Mouse (Mus musculus): ENCODE results near the gene Trpv5. TPM values are rescaled to one million over a fixed set of nuclear protein-coding genes. Genes with fewer than 3 reads are reported as not detected.

The Trpv5 gene
- polyA plus RNA-seq, 1 experiment = not detected

GRCm38 (mm10) chr6:41630791-41631190 lies 49.8 kb downstream of the Trpv5 start:
- TF ChIP-seq CTCF (IDR thresholded peaks at IDR 0.05; ENCODE audit: extremely low read depth, insufficient read depth, low read length) (no peak), POLR2A (IDR thresholded peaks at IDR 0.05; ENCODE audit: extremely low read depth, insufficient read depth, low read length) (no peak)
- Histone ChIP-seq H3K27ac (ENCODE audit: insufficient read depth, low read length) (no peak overlapping the region), H3K4me1 (ENCODE audit: control insufficient read depth, insufficient read depth, low read length) (peaks cover 1% of the 10 kb centered on the region; the same call in 1 of the 2 replicates), H3K4me3 (ENCODE audit: insufficient read depth, low read length) (no peak overlapping the region)

- Histone ChIP-seq H3K4me3 (ENCODE audit: insufficient read depth, low read length) (no peak overlapping the region), H3K4me1 (ENCODE audit: control insufficient read depth, insufficient read depth, low read length) (peaks cover 3% of the 10 kb centered on the region; the same call in 1 of the 2 replicates), H3K27ac (ENCODE audit: insufficient read depth, low read length) (no peak overlapping the region)
- TF ChIP-seq CTCF (IDR thresholded peaks at IDR 0.05; ENCODE audit: extremely low read depth, insufficient read depth, low read length) (no peak), POLR2A (IDR thresholded peaks at IDR 0.05; ENCODE audit: extremely low read depth, insufficient read depth, low read length) (no peak)
Measured at GRCm38 (mm10) chr6:41628180-41628579, 52.4 kb downstream of the Trpv5 start.

GRCm38 (mm10) chr6:41622661-41623060 lies 57.9 kb downstream of the Trpv5 start:
- peak; percentile 69 for TF ChIP-seq CTCF (IDR thresholded peaks at IDR 0.05; ENCODE audit: extremely low read depth, insufficient read depth, low read length)
- peak; percentile 64; the same call in 1 of the 2 replicates for TF ChIP-seq POLR2A (IDR thresholded peaks at IDR 0.05; ENCODE audit: extremely low read depth, insufficient read depth, low read length)
- H3K4me3 ChIP-seq (ENCODE audit: insufficient read depth, low read length) = no peak overlapping the region
- H3K4me1 ChIP-seq (ENCODE audit: control insufficient read depth, insufficient read depth, low read length) = peaks cover 3% of the 10 kb centered on the region; the same call in 1 of the 2 replicates
- H3K27ac ChIP-seq (ENCODE audit: insufficient read depth, low read length) = no peak overlapping the region

- Histone ChIP-seq H3K4me1 (ENCODE audit: control insufficient read depth, insufficient read depth, low read length) (peaks cover 3% of the 10 kb centered on the region; the same call in 1 of the 2 replicates), H3K27ac (ENCODE audit: insufficient read depth, low read length) (no peak overlapping the region), H3K4me3 (ENCODE audit: insufficient read depth, low read length) (no peak overlapping the region)
- TF ChIP-seq POLR2A (IDR thresholded peaks at IDR 0.05; ENCODE audit: extremely low read depth, insufficient read depth, low read length) (no peak), CTCF (IDR thresholded peaks at IDR 0.05; ENCODE audit: extremely low read depth, insufficient read depth, low read length) (no peak)
Measured at GRCm38 (mm10) chr6:41621241-41621990, 59.2 kb downstream of the Trpv5 start.

GRCm38 (mm10) chr6:41620173-41620798 lies 60.3 kb downstream of the Trpv5 start:
- no peak for TF ChIP-seq CTCF (IDR thresholded peaks at IDR 0.05; ENCODE audit: extremely low read depth, insufficient read depth, low read length)
- TF ChIP-seq POLR2A (IDR thresholded peaks at IDR 0.05; ENCODE audit: extremely low read depth, insufficient read depth, low read length) = no peak
- Histone ChIP-seq H3K27ac (ENCODE audit: insufficient read depth, low read length) (no peak overlapping the region), H3K4me1 (ENCODE audit: control insufficient read depth, insufficient read depth, low read length) (peaks cover under 1% of the 10 kb centered on the region; the same call in 1 of the 2 replicates), H3K4me3 (ENCODE audit: insufficient read depth, low read length) (no peak overlapping the region)

- H3K4me3 ChIP-seq (ENCODE audit: insufficient read depth, low read length) = peak overlapping the region; percentile 66
- no peak for TF ChIP-seq POLR2A (IDR thresholded peaks at IDR 0.05; ENCODE audit: extremely low read depth, insufficient read depth, low read length)
- TF ChIP-seq CTCF (IDR thresholded peaks at IDR 0.05; ENCODE audit: extremely low read depth, insufficient read depth, low read length) = no peak
- H3K27ac ChIP-seq (ENCODE audit: insufficient read depth, low read length) = 0 out of 2 replicates have a peak overlapping the region, but pooled peaks have one; percentile 37
- peaks cover 3% of the 10 kb centered on the region; the same call in 1 of the 2 replicates for H3K4me1 ChIP-seq (ENCODE audit: control insufficient read depth, insufficient read depth, low read length)
Measured at GRCm38 (mm10) chr6:41607637-41608036, 72.9 kb downstream of the Trpv5 start.

GRCm38 (mm10) chr6:41606214-41606613 lies 74.4 kb downstream of the Trpv5 start:
- TF ChIP-seq CTCF (IDR thresholded peaks at IDR 0.05; ENCODE audit: extremely low read depth, insufficient read depth, low read length) (no peak), POLR2A (IDR thresholded peaks at IDR 0.05; ENCODE audit: extremely low read depth, insufficient read depth, low read length) (no peak)
- Histone ChIP-seq H3K27ac (ENCODE audit: insufficient read depth, low read length) (peak overlapping the region; percentile 92), H3K4me3 (ENCODE audit: insufficient read depth, low read length) (peak overlapping the region; percentile 66), H3K4me1 (ENCODE audit: control insufficient read depth, insufficient read depth, low read length) (peaks cover 2% of the 10 kb centered on the region; the same call in 1 of the 2 replicates)

- H3K27ac ChIP-seq (ENCODE audit: insufficient read depth, low read length) = peak overlapping the region; percentile 92
- H3K4me3 ChIP-seq (ENCODE audit: insufficient read depth, low read length) = peak overlapping the region; percentile 66
- H3K4me1 ChIP-seq (ENCODE audit: control insufficient read depth, insufficient read depth, low read length) = peaks cover 2% of the 10 kb centered on the region; the same call in 1 of the 2 replicates
- TF ChIP-seq POLR2A (IDR thresholded peaks at IDR 0.05; ENCODE audit: extremely low read depth, insufficient read depth, low read length) (no peak), CTCF (IDR thresholded peaks at IDR 0.05; ENCODE audit: extremely low read depth, insufficient read depth, low read length) (no peak)
Measured at GRCm38 (mm10) chr6:41605794-41606104, 74.8 kb downstream of the Trpv5 start.

GRCm38 (mm10) chr6:41605061-41605793 lies 75.3 kb downstream of the Trpv5 start, which contains the start of gene Ephb6:
Gene Ephb6 (plus strand): TSS chr6:41605482.
- peak within 1 kb of the TSS; percentile 66 for H3K4me3 ChIP-seq (ENCODE audit: insufficient read depth, low read length)
- TF ChIP-seq CTCF (IDR thresholded peaks at IDR 0.05; ENCODE audit: extremely low read depth, insufficient read depth, low read length) = no peak
- peak; percentile 45; the same call in 1 of the 2 replicates for TF ChIP-seq POLR2A (IDR thresholded peaks at IDR 0.05; ENCODE audit: extremely low read depth, insufficient read depth, low read length)
- peaks cover 2% of the 10 kb centered on the region; the same call in 1 of the 2 replicates for H3K4me1 ChIP-seq (ENCODE audit: control insufficient read depth, insufficient read depth, low read length)
- peak within 1 kb of the TSS; percentile 92 for H3K27ac ChIP-seq (ENCODE audit: insufficient read depth, low read length)

All from cortical plate, adult 2 months (tissue).